Mouse (Mus musculus) CH12.LX (cell line): ENCODE measurements around the gene C2cd4b. TPM values are rescaled to one million over a fixed set of nuclear protein-coding genes. Genes with fewer than 3 reads are reported as not detected.

Source experiments
- DNase-seq: peaks from one replicate; pipeline ENCODE4 v3.0.0-alpha.2; 2013; ENCODE audit errors: extremely low read depth
- H3K27ac ChIP-seq: 2 replicates; pipeline ENCODE4 v1.5.1; 2012; ENCODE audit warnings: low read depth, mild to moderate bottlenecking, control low read depth, moderate library complexity; ENCODE audit not compliant: insufficient read depth
- H3K27me3 ChIP-seq: replicated peaks from 2 replicates; pipeline ENCODE3; 2012; ENCODE audit warnings: inconsistent platforms
- H3K36me3 ChIP-seq, 2 experiments: replicated peaks in 1 of 2; 2 replicates each; pipeline versions ENCODE3 to v1.6.1; 2012; ENCODE audit warnings: inconsistent platforms in 1 of 2, low read length in 1 of 2, mild to moderate bottlenecking in 1 of 2, mixed read lengths in 1 of 2, moderate library complexity in 1 of 2; ENCODE audit not compliant: control insufficient read depth in 1 of 2, insufficient read depth in 1 of 2
- H3K4me1 ChIP-seq, 2 experiments: 2 replicates each; pipeline ENCODE4 v1.6.1; 2012; ENCODE audit warnings: inconsistent platforms in 1 of 2, moderate library complexity in 1 of 2; ENCODE audit not compliant: insufficient read depth in 2 of 2, control insufficient read depth in 1 of 2
- H3K4me2 ChIP-seq: 2 replicates; pipeline ENCODE4 v1.6.1; 2012; ENCODE audit warnings: low read depth, mild to moderate bottlenecking, control low read depth; ENCODE audit not compliant: poor library complexity, insufficient read depth, severe bottlenecking
- H3K4me3 ChIP-seq, 3 experiments: fragments of 150-350 bp in 1 of 3; sonication (generic) in 1 of 3; replicated peaks in 1 of 3; 2 replicates each; pipeline versions ENCODE3 to v1.5.1; 2011 to 2012; ENCODE audit warnings: low read depth in 2 of 3, low read length in 2 of 3, mild to moderate bottlenecking in 2 of 3, moderate library complexity in 2 of 3, control low read depth in 1 of 3, improper control_type of control experiment in 1 of 3, inconsistent platforms in 1 of 3, mixed read lengths in 1 of 3; ENCODE audit not compliant: poor library complexity in 1 of 3
- H3K79me2 ChIP-seq: replicated peaks from 2 replicates; pipeline ENCODE4 v1.6.1; 2012; ENCODE audit warnings: mild to moderate bottlenecking, moderate library complexity; ENCODE audit not compliant: control insufficient read depth, poor library complexity, insufficient read depth, severe bottlenecking; ENCODE audit errors: extremely low read depth
- H3K9ac ChIP-seq: 2 replicates; pipeline ENCODE4 v1.6.1; 2012; ENCODE audit warnings: low read depth, mild to moderate bottlenecking, control low read depth, moderate library complexity; ENCODE audit not compliant: insufficient read depth
- H3K9me3 ChIP-seq: replicated peaks from 2 replicates; pipeline ENCODE3; 2012; ENCODE audit warnings: low read length, inconsistent platforms, mixed read lengths
- BHLHE40 ChIP-seq: IDR thresholded peaks from 2 replicates; pipeline ENCODE4 v1.6.1; 2011; ENCODE audit warnings: mild to moderate bottlenecking, low read depth, low read length, improper control_type of control experiment
- CHD2 ChIP-seq: IDR thresholded peaks from 2 replicates; pipeline ENCODE4 v1.6.1; 2011; ENCODE audit warnings: low read length, improper control_type of control experiment
- EP300 ChIP-seq: IDR thresholded peaks from 2 replicates; pipeline ENCODE4 v1.6.1; 2011; ENCODE audit warnings: low read length, improper control_type of control experiment
- ETS1 ChIP-seq: conservative IDR thresholded peaks from 2 replicates; pipeline ENCODE4 v1.6.1; 2012; ENCODE audit warnings: low read depth, mild to moderate bottlenecking, inconsistent platforms, low read length, improper control_type of control experiment, moderate library complexity
- HCFC1 ChIP-seq: IDR thresholded peaks from 2 replicates; pipeline ENCODE4 v1.6.1; 2012; ENCODE audit warnings: low read depth, mild to moderate bottlenecking, inconsistent platforms, low read length, improper control_type of control experiment
- IRF4 ChIP-seq: IDR thresholded peaks from 2 replicates; pipeline ENCODE4 v1.6.1; 2014; ENCODE audit warnings: low read depth, mild to moderate bottlenecking, inconsistent platforms, low read length, improper control_type of control experiment
- JUND ChIP-seq: conservative IDR thresholded peaks from 2 replicates; pipeline ENCODE4 v1.6.1; 2011; ENCODE audit warnings: low read depth, low read length, improper control_type of control experiment
- PAX5 ChIP-seq: IDR thresholded peaks from 2 replicates; pipeline ENCODE4 v1.6.1; 2012; ENCODE audit warnings: low read length, inconsistent platforms, mixed read lengths
- POLR2A ChIP-seq: IDR thresholded peaks from 2 replicates; pipeline ENCODE4 v1.6.1; 2011; ENCODE audit warnings: low read depth, mild to moderate bottlenecking, improper control_type of control experiment, low read length
- SIN3A ChIP-seq: IDR thresholded peaks from 2 replicates; pipeline ENCODE4 v1.6.1; 2012; ENCODE audit warnings: low read length, improper control_type of control experiment, inconsistent platforms
- SMC3 ChIP-seq: IDR thresholded peaks from 2 replicates; pipeline ENCODE4 v1.6.1; 2011; ENCODE audit warnings: low read depth, low read length, improper control_type of control experiment
- UBTF ChIP-seq: IDR thresholded peaks from 2 replicates; pipeline ENCODE4 v1.6.1; 2012; ENCODE audit warnings: low read depth, mild to moderate bottlenecking, inconsistent platforms, low read length, improper control_type of control experiment, moderate library complexity
- USF2 ChIP-seq: conservative IDR thresholded peaks from 2 replicates; pipeline ENCODE4 v1.6.1; 2011; ENCODE audit warnings: low read depth, low read length, improper control_type of control experiment
- ZKSCAN1 ChIP-seq: IDR thresholded peaks from 2 replicates; pipeline ENCODE4 v1.6.1; 2012; ENCODE audit warnings: low read depth, inconsistent platforms, low read length, improper control_type of control experiment, borderline replicate concordance
- ZMIZ1 ChIP-seq: IDR thresholded peaks from 2 replicates; pipeline ENCODE4 v1.6.1; 2012; ENCODE audit warnings: low read depth, mild to moderate bottlenecking, inconsistent platforms, low read length, improper control_type of control experiment
- dilution Hi-C: fragments of 300-500 bp; cut with MboI; formaldehyde crosslinking; loops from 2 replicates; pipeline ENCODE4 v1.14.3; 2020; ENCODE audit warnings: low sequenced_read_pairs; ENCODE audit not compliant: extremely low pct_unique_long_range_greater_than_20kb, extremely low pct_ligation_motif_present
- in situ Hi-C: fragments of 300-500 bp; cut with MboI; formaldehyde crosslinking; loops from 3 replicates; pipeline ENCODE4 v1.14.3; 2019; ENCODE audit warnings: low sequenced_read_pairs, low pct_ligation_motif_present, low pct_unique_long_range_greater_than_20kb, mixed read lengths
- polyA plus RNA-seq: library from polyadenylated mRNA; unstranded; fragments of >175 nt; gene quantifications from 2 replicates; pipeline ENCODE4 v1.2.1, GENCODE M21; 2012; ENCODE audit warnings: low read depth; ENCODE audit not compliant: insufficient read length
- total RNA-seq, 2 experiments: library from RNA; depleted of rRNA; stranded (reverse); fragments of 300-350 nt in 1 of 2; fragments of >200 nt in 1 of 2; gene quantifications; 2 replicates each; pipeline ENCODE4 v1.2.3; 2012 to 2014

The C2cd4b gene
- total and polyA plus RNA-seq, 3 experiments = not detected

DNA sequence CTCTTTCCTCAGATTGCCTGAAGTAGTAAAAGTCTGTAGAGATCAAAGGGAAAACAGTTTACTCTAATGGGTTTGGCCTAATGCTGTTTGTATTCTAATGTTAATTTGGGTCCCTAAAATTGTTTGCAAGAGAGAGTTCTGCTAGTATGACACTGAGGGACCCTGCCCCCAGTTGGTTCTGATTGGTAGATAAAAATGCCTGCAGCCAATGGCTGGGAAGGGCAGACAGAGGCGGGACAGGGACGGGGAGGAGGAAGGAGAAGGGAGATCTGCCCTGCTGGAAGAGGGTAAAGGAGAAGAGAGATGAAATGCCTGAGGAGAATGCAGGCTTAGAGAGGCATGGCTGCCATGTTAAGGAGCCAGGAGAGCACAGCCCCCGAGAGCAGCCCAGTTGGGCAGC lies 7.7 kb downstream of the C2cd4b start:
- Histone ChIP-seq H3K9me3 (peaks cover 7% of the 10 kb centered on the region), H3K27me3 (no peaks in the 10 kb centered on the region)
- in situ Hi-C loops = no loop called here

DNA sequence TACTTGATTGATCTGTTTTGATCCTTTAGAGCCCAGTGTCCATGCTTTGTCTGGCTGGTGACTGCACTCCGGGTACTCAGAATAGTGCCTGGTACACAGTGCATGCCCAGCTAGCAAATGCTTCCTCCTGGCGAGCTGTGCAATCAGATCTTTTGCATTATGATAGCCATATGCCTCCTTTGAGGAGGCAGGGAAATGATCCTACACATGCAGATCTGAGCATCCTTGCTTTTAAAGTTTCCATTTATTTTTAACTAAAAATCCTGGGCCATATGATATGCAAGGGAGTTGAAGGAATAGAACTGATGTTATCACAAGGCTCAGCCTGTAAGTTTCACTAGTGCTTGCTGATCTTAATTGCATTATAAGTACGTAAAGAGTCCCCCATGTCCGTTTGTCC lies 9.6 kb downstream of the C2cd4b start:
- dilution Hi-C loops = no loop called here
- H3K27me3 ChIP-seq = no peaks in the 10 kb centered on the region
- DNase-seq = no peak
- H3K4me2 ChIP-seq = no peak overlapping the region
- no peak overlapping the region for H3K4me3 ChIP-seq
- H3K79me2 ChIP-seq = no peaks in the 10 kb centered on the region
- no peaks in the 10 kb centered on the region for H3K9me3 ChIP-seq
- H3K27ac ChIP-seq = no peak overlapping the region
- no peaks in the 10 kb centered on the region for H3K36me3 ChIP-seq
- no peak overlapping the region for H3K9ac ChIP-seq
- no peaks in the 10 kb centered on the region for H3K4me1 ChIP-seq
- TF ChIP-seq CHD2 (no peak), EP300 (no peak), POLR2A (no peak), ZMIZ1 (no peak), ETS1 (no peak), USF2 (no peak), JUND (no peak), UBTF (no peak), SMC3 (no peak)
- in situ Hi-C loops = no loop called here

More for the DNA sequence above, 7.7 kb downstream of the C2cd4b start:
- dilution Hi-C loops = no loop called here
- DNase-seq = no peak
- H3K36me3 ChIP-seq = no peaks in the 10 kb centered on the region
- no peak overlapping the region for H3K9ac ChIP-seq
- no peak overlapping the region for H3K27ac ChIP-seq
- no peak overlapping the region for H3K4me3 ChIP-seq
- H3K4me2 ChIP-seq = no peak overlapping the region
- H3K4me1 ChIP-seq = no peaks in the 10 kb centered on the region
- H3K79me2 ChIP-seq = no peaks in the 10 kb centered on the region
- no peak for TF ChIP-seq ZKSCAN1
- TF ChIP-seq HCFC1 = no peak

DNA sequence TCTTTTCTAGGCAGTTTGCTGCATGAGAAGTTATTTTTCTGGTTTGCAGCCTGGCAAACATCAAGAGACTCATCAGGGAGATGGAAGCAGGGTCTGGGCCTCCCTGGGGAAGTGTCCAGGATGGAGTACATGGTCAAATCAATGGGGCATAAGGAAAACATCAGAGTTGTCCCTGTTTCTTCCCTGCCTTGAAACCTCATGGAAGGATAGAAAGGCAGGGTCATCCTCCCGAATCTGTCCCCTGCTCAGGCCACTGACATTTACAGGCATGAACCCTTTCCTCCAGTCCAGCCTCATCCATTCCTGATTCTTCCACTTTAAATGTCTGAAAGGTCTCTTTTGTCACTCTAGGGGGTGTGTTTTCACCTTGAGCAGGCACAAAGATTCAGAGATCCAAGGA lies 10.2 kb downstream of the C2cd4b start:
- no peak for TF ChIP-seq PAX5
- TF ChIP-seq BHLHE40 = no peak
- no peak for TF ChIP-seq SIN3A
- no peak for TF ChIP-seq IRF4
- no peak for TF ChIP-seq ZMIZ1
- TF ChIP-seq UBTF = no peak
- TF ChIP-seq EP300 = no peak
- no peak overlapping the region for H3K27ac ChIP-seq
- no peaks in the 10 kb centered on the region for H3K27me3 ChIP-seq
- no peak overlapping the region for H3K4me3 ChIP-seq
- no peak overlapping the region for H3K4me2 ChIP-seq
- dilution Hi-C loops (no loop called here), in situ Hi-C loops (no loop called here)
- H3K79me2 ChIP-seq = no peaks in the 10 kb centered on the region
- no peak for DNase-seq
- H3K36me3 ChIP-seq = no peaks in the 10 kb centered on the region
- no peak overlapping the region for H3K9ac ChIP-seq
- peaks cover 0 to 3% of the 10 kb centered on the region in 2 experiments; a peak in 1 of 4 replicates for H3K4me1 ChIP-seq
- H3K9me3 ChIP-seq = no peaks in the 10 kb centered on the region
